Mouse (Mus musculus) liver, embryonic 14.5 days (tissue): ENCODE data around the gene Krtap4-7.
"Not testable (repeated sequence)": the region's sequence is repeated elsewhere in the genome, so short reads cannot be mapped to it uniquely, and the experiment has no call there.

Experiments used
- CTCF ChIP-seq: IDR thresholded peaks from 2 replicates; pipeline ENCODE4 v1.5.1; 2016; ENCODE audit warnings: antibody characterized with exemption, low read depth, control low read depth
- EP300 ChIP-seq: IDR thresholded peaks from 2 replicates; pipeline ENCODE4 v1.6.1; 2016; ENCODE audit warnings: antibody characterized with exemption, low read depth

DNA sequence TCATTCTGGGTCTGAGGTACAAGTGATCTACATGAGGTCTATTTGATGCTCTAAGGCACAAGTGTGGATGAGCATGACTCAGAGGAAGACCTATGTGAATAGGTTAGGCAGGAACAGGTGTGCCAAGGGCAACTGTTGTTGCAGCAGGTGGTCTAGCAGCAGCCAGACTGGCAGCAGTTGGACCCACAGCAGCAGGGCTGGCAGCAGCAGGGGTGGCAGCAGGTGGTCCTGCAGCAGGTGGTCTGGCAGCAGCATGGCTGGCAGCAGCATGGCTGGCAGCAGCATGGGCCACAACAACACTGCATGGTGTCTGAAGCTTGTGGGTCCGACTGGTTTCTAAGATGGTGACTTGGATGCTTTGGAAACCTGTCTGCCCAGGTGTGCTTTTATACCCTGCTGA lies 41.3 kb upstream of the Krtap4-7 start:
- not testable (repeated sequence) for TF ChIP-seq CTCF, EP300
